Mouse (Mus musculus) B cell, adult 2 months (primary cell): Measurements from ENCODE around the gene Dnajc8.

Experiments used
- DNase-seq, 2 experiments: peaks; one replicate each; pipeline ENCODE4 v3.0.0; 2022

Dnajc8 gene

DNA sequence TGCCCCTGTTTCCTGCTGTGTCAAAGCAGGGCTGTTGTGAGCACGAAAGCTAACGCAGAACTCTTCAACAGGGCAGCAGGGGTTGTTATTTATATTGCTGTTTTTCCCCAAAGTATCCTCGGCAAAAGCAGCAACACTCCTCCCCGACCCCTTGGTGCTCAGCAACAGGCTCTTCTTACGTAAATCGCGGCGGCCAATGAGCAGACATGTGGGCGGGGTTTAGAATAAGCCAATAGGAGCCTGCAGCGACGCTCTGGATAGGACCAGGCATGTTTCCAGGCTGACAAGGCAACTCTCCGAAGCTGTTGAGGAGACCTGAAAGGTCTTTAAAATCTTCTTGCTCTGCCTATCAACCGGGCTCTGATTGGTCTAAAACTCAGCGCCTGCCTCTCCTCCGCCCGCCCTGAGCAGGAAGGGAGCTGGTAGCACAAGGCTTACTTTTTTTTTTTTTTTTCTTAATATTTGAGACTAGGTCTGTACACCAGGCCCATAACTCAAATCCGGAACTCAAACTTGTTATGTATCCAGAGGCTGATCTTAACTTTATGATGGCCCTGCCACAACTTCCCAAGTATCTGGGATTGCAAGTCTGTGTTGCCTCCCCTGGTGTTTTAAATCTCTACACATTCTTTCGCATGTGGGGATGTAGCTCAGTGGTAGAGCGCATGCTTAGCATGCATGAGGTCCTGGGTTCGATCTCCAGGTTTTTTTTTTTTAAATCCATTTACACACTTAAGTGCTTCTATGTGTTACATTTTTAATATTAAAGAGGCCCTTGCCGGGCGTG is 19.8 kb upstream of the Dnajc8 start:
- peak; percentile 84 to 89 for DNase-seq

DNA sequence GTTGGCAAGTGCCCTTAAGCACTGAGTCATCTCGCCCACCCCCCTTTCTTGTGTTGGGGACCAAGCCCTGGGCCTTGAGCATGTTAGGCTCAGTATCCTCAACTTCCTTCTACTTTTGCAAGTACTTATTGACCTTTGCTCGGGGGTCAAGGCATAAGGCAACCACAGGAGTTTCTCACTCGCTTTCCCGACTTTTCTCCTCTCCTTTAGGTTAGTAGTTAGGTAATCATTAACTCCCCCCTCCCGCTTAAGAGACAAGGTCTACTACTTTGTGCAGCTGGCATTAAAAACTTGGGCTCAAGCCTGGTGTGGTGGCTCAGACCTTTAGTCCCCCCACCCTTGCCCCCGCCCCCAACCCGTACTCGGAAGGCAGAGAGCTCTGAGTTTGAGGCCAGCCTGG is 17.3 kb upstream of the Dnajc8 start:
- DNase-seq, result no peak

DNA sequence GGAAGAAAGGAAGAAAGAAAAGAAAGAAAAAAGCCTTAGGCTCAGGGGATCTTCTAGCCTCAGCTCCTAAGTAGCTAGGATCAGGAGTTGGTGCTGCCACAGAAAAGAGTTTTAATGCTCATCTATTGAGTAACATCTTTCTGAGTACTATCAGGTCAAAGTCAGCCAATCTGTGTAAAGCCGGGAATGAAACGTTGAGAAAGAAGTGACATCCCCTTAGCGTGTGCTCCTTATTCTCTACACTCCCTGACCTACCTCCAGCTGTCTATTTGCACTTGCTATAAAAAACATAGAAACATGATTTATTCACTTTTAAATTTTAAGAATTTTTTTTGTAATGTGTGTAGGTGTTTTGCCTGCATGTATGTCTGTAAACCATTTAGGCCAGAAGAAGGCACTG is 16.2 kb upstream of the Dnajc8 start:
- no peak for DNase-seq

DNA sequence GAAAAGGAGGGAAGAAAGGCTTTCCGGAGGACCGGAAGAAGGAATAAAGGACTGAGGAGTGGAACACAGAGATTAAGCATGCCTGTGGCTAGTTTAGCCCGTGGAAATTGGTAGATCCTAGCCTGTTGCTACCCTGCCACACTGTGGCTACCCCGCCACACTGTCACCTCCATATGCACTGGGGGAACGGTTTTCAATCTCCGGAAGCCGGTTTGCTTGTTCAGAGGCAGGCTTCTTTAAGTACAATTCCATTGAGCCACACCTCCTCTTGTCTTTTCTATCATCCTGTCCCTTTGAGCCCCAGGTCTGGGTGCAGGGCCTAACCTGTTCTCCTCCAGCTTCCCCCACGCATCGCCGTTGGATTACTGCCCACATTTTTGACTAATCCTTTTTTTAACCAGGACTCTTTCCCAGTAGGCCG is 11.0 kb upstream of the Dnajc8 start:
- DNase-seq, result no peak

DNA sequence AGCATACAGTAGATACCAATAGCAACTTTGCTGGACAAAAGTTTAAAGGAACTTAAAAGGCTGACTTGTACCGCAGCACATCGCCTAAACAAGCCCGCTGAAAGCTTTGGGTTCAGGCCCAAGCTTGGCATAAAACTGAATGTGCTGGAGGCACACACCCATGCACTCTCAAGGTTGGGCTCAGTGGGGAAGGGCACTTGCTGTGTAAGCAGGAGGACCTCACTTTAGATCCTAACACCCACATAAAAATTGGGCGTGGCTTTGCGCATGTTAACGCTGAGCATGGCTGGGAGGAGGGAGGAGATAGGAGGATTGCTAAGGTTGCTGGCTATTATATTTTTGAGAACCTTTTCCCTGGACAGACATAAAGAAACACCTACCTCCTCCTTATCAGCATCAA is 10.5 kb upstream of the Dnajc8 start:
- DNase-seq, result no peak

DNA sequence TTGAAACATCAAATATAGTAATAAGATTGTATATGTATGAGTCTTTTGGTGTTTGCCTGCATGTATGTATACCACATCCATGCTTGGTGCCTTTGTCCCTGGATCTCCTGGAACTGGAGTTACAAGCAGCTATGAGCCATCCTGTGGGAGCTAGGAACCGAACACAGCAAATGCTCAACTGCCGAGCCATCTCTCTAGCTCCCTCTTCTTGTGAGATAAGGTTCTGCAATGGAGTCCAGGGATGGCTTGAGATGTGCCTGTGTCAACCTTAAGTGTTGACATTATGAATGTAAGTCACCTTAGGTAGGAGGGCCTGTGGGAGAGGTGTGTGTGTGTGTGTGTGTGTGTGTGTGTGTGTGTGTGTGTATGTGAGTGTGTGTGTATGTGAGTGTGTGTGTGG is 8.7 kb upstream of the Dnajc8 start:
- peak; percentile 34 to 37 for DNase-seq

DNA sequence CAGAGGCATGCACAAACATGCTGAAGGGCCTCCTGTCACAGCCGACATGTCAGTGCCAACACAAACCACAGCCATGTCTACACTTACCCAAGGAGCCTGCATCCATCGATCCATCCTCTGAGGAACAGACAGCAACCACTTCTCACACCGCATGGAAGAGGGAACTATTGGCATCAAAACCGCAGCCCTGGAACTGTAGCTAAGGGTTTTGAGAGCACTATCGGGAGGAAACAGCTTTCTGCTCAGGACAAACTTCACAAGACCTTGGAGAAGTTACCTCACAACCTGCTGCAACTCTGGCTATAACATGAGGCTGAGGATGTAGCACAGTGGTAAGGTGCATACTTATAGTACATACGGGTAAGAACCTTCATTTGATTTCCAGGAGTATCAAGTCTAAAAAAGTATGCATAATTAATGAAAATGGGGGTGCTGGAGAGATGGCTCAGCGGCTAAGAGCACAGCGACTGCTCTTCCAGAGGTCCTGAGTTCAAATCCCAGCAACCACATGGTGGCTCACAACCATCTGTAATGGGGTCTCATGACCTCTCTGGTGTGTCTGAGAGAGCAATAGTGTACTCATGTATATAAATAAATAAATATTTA is 7.3 kb upstream of the Dnajc8 start:
- no peak for DNase-seq

DNA sequence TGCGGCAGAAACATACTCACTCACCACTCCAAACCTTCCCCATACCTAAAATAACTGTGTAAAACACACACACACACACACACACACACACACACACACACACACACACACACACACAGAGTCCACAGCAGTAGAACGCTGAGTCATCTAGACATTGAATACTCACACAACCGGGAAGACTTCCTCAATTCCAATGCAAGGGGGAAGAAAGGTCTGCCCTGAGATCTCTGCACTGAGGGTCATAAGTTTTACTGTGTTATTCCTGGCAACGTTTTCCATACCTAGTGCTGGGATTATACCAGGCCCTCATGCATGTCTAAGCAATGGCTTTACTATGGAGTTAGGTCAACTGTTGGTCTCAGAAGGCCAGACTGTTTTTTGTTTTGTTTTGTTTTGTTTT is 6.0 kb upstream of the Dnajc8 start:
- no peak for DNase-seq

DNA sequence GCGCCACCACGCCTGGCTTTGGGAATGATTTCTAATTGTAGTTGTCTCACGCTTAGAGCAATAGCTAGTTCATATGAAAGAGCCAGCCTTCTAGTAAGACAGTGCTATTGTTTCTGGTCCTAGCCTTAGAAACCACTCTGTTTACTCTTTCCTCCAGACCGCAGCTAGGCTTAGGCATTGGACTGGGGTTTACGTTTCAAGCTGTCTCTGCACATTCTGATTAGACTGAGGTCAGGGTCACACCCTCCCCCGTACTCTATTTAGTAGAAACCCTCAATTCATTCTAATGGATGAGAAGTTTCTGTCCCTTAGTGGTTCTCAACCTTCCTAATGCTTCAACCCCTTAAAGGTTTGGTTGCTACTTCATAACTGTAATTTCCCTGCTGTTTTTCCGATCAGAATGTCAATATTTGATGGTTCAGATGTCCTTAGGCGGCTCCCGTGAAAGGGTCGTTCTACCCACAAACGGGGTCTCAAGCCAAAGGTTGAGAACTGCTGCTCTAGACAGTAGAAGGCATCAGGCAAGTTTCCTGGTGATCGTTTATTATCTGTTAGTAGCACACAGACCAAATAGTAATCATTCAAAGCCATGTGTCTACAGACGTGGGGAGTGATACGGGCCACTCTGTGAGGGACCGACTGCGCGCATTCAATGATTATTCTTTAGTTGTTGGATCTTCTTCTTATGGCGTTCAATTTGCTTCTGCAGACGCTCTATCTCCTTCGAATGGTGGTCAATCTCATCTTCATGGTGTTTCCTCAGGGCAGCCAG is 5.1 kb upstream of the Dnajc8 start:
- no peak for DNase-seq

DNA sequence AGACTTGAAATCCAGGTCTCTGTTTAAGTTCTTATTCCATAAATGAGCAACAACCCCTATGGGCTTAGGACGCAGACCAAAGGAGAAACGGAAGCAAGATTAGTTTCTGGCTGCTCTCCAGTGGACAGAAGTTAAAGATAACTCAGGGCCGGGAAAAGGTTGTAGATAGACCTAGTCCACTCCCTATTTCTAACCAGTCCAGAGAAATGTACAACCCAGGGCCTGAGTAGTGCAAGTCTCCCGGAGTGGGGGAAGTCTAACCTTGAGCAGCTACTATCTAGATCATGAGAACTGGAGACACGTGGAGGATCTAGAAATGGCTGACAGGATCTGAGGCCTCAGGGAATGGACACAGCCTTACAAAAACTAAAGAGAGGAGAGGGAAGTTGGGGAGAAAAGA is 2.9 kb upstream of the Dnajc8 start:
- DNase-seq, result no peak

DNA sequence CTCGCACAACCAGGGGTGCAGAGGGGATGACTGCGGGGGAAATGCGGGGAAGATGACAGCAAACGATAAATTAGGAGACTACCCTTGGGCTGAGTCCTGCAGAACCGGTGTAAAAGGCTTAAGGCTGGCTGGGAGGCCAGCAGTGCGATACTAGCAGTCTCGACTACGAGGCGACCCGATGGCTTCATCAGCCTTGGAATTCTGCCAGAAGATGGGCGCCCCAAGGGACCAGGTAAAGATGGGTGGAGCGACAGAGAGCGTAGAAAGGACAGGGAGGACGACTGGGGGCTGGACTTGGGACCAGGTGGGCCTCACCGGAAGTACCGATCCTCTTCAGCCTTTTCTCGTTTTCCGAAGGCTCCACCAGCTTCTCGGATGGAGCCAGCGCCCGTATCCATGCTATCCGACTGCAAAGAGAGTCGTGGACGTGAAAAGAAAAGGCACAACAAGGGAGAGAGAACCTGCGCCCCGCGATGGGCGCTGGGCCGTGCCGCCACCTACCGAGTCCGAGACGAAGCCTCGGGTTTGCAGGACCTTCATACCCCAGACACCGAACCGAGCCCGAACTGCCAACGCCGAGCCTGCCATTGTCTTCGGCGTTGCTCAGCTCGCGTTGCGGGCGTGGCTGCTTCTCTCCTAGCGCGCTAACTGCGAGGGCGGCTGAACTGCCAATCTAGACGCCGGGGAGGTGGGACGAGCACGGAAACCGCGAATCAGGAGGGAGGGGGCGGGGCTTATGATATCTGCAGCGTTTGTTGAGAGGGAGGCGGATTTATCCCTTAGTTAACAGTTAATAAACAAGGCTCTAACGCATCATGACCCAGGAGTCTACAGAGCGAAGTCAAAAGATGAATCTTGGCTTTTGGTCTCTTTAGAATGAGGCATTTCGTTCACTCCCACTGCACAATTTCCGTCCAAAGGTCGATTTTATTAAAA is 2.1 kb upstream of the Dnajc8 start, which contains the start of gene Atpif1:
Gene Atpif1 (minus strand): TSS at position 679 of the 936 bp plus-strand sequence.
- DNase-seq, result peak; percentile 85 to 87

DNA sequence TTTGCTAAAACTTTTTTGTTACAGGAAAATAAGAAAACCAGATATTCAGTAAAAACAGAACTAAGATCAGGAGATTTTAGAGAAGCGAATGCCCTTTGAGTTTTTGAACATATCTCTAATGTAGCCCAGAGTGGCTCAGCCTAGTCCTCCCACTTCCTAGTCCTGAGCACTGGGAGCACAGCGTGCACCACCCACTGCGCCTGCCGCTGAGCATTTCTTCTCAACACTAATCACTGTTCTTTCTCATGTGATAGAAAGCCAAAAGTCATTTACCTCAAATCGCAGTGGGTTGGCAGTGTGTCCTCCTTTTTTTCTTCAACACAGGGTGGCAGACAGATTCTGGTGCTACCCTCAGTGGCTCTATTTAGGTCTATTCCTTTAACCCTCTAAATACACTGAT is 4.1 kb downstream of the Dnajc8 start:
- DNase-seq, result no peak

DNA sequence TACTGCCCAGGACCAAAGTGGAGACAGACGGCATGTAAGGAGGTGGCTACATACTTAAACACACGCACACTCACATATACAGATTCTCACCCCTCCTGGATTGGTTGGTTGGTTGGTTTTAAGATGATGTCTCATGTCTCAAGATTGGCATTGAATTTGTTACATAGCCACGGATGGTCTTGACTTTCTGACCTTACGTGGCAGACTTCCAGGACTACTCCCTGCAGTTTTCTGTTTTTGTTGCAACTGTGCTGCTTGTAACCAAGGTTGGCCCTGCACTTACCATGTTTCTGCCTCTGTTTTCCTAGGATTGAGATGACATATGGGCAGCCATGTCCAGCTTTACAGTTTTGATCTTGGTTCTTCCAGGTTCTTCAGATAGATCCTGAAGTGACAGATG is 6.1 kb downstream of the Dnajc8 start:
- no peak for DNase-seq

DNA sequence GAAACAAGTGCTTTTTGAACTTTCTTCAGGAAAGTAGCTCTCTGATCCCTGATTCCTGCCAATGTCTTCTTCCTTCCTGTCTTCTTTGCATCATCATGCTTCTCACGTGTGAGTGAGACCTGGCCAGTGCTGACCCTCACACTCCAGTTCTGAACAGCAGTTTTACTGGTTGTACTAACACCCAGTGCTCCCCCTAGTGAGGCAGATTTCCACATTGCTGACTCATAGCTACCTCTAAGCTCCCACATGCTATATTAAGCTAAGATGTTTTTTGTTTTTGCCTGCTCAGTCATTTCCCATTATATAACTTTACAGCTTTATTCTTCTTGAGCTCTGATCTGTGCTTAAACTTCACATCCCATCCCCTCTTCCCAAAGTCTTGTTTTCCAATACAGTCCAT is 7.4 kb downstream of the Dnajc8 start:
- DNase-seq, result no peak

DNA sequence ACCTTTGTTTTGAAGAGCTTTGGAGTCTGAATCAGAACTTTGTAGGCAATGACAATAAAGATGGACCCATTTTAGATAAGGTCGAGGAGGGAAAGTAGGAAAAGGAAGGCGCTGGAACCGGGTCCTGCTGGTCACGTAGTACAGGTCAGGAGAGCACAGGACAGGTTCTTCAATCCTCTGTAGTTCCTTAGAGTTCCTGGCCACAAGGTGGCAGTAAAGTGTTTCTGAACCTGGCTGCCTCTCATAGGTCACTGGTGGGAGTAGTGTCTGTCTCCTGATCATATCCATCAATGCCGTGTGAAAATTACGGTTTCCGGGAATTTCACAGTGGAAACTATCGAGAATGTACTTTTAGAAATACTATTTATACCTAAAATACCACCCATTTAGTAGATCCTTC is 10.5 kb downstream of the Dnajc8 start:
- DNase-seq, result peak; percentile 77 to 81

DNA sequence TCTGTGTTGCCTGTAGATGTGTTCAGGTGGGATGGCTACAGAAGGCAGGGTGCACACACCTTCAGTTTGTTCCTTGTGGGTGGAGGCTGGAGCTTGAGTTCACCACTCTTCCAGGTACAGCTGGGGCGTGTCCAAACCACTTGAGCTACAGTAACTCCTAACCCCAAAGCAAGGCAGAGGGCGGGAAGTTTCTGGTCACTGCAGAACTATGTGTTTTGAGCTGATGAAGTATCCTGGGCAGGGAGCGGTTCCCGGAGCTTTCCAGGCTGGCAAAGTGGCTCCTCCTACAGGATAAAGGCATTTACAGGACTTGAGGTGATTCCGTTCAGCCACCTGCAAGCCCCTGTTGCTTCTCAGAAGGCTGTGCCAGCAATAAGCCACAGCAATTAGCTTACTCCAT is 18.9 kb downstream of the Dnajc8 start:
- DNase-seq, result no peak

DNA sequence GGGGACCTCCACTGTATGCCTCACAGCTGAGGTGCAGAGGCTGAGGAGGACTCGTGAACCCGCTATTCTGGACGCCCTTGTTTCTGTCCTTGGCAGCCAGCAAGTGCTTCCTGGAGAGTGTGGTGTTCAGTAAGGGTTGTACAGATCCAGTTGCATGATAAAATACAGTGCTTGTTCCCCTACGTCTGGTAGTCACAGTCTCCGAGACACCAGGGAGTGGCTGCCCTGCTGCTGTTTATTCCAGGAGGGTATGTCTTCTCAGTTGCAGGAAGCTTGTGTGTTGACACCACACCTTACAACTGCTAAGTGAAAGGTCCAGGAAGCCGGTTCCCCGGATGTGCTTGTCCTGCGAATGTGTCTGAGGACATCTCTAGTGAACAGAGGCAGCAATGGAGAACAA is 19.3 kb downstream of the Dnajc8 start:
- DNase-seq, result no peak

DNA sequence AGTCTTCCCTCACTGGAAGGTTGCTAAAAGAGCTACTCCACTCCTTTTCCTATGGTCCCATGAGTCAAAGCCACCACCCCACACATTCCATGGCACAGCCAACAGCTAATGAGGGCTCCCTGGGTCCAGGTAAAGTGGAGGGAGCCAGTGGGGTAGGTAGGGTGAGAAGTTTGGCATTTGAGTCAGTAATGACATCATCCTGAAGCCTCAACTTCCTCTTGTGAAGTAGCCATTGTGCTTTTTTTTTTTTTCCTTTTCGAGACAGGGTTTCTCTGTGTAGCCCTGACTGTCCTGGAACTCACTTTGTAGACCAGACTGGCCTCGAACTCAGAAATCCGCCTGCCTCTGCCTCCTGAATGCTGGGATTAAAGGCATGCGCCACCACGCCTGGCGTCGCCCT is 20.2 kb downstream of the Dnajc8 start:
- DNase-seq, result peak; percentile 28

DNA sequence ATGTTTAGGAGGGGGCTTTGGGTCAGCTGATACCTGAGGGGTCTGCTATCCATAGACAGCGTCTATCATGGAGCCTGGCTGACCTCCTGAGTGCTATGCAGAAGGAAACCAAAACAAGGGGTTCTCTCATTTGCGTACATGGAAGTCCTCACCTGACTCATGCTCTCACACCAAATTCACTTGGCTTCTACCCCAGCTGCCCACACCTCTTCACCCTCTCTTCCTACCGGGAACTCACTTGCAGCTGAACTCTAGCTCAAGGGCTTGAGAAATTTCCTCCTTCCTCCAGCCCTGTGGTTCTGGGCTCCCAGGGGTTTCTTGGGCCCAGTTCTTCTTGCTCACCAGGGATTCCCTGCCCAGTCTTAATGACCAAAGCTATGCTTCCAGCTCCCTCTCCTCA is 27.9 kb downstream of the Dnajc8 start:
- no peak for DNase-seq

DNA sequence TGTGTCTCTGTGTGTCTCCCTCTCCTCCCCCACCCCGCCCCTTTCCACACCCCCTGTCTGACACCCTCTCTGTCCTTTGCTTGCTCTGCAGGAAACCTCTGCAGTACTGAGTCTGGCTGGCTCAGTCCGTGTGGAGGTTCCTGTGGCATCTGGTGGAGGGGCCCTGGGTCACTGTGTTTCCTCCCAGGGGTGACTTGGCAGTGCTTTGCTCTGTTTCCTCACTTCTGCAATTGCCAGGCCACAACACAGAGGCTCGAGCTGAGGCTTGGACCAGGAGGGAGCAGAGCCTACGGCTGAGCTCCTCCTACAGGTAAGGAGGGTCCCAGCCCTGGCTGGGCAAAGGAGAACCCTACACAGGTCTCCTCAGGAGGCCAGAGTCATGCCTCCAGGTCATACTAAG is 28.6 kb downstream of the Dnajc8 start, which contains the start of gene Ptafr:
Gene Ptafr (plus strand): TSS at position 103 of the 400 bp plus-strand sequence.
- DNase-seq, result peak; percentile 35 to 38

DNA sequence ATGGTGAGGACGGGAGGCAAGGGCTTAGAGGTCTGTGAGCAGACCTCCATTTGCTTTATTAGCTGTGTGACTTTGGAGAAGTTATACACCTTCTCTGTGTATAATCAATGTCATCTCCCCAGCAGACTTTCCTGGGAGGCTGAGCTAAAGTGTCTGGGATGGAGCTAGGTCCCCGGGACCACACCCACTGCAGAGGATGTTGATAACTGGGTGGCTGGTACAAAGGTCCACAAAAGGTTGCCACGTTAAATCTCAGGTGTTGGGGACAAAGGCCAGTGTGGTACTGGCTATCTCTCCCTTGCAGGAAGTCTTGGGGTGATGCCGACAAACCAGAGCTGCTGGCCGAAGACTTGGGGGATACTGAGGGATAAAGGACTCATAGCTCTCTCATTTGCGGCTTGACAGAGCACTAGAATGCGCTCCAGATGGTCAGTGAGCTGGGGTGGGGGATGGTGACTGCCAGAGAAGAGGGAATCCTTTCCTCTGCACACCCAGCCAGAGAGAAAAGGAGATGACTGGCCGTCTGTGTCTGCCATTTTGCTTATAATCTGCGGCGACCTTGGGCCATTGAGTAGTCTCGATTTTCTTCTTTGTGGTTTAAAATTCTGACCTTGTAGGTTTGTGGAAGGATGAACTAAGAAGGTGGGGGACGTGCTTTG is 29.9 kb downstream of the Dnajc8 start:
- DNase-seq, result no peak

DNA sequence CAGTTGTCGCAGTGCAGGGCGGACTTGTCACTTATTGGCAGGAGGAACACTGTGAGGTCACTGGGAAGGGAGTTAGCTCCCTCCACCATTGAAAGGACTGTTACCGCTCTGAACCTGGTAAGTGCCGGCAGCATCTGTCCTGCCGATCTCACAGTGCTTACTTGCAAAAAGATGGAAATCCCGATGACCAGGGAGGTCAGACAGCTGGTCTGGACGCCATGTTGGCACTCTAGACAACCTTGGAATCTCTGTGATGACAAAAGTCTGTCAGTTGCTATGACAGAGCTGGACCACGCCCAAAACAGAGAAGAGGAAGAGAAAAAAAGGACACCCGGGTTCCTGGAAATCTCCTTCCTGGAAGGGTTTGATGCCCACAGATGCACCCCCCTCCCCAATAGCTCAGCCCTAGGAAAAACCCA is 32.0 kb downstream of the Dnajc8 start:
- no peak for DNase-seq
